Mouse (Mus musculus): ENCODE data around the gene Mgat4c. TPM values are rescaled to one million over a fixed set of nuclear protein-coding genes. Genes with fewer than 3 reads are reported as not detected.
A peak's percentile ranks its signal among the peaks of the same experiment; 100 is the strongest.
"Not testable (repeated sequence)": the region's sequence is repeated elsewhere in the genome, so short reads cannot be mapped to it uniquely, and the experiment has no call there.

Mgat4c gene
- polyA plus RNA-seq, 1 experiment from 2014 or later = 1.9 TPM

- Histone ChIP-seq H3K9ac (ENCODE audit: low read length) (no peak overlapping the region), H3K4me3 (ENCODE audit: low read depth, low read length) (no peak overlapping the region), H3K4me2 (no peak overlapping the region), H3K27ac (ENCODE audit: low read depth, low read length) (no peak overlapping the region), H3K4me1 (ENCODE audit: control insufficient read depth, insufficient read depth, low read length) (no peaks in the 10 kb centered on the region), H3K9me3 (ENCODE audit: control insufficient read depth, low read length) (no peaks in the 10 kb centered on the region), H3K27me3 (ENCODE audit: control insufficient read depth, insufficient read depth, low read length) (no peaks in the 10 kb centered on the region), H3K36me3 (ENCODE audit: control insufficient read depth, insufficient read depth, low read length) (no peaks in the 10 kb centered on the region)
- ATAC-seq (ENCODE audit: low FRiP score) (no peak), DNase-seq (ENCODE audit: low spot score, missing footprints) (no peak)
These were observed 690.8 kb downstream of the Mgat4c start for GRCm38 (mm10) chr10:102372111-102372510.

- no peaks in the 10 kb centered on the region for H3K27me3 ChIP-seq (ENCODE audit: control insufficient read depth, insufficient read depth, low read length)
- 97% methylated on average over 4 of the region's 4 CpGs for WGBS
- H3K27ac ChIP-seq (ENCODE audit: low read depth, low read length) = no peak overlapping the region
- no peak for ATAC-seq (ENCODE audit: low FRiP score)
- H3K4me3 ChIP-seq (ENCODE audit: low read depth, low read length) = no peak overlapping the region
- no peak overlapping the region for H3K4me2 ChIP-seq
- H3K9ac ChIP-seq (ENCODE audit: low read length) = no peak overlapping the region
- no peaks in the 10 kb centered on the region for H3K9me3 ChIP-seq (ENCODE audit: control insufficient read depth, low read length)
- H3K36me3 ChIP-seq (ENCODE audit: control insufficient read depth, insufficient read depth, low read length) = no peaks in the 10 kb centered on the region
- H3K4me1 ChIP-seq (ENCODE audit: control insufficient read depth, insufficient read depth, low read length) = no peaks in the 10 kb centered on the region
- DNase-seq (ENCODE audit: low spot score, missing footprints) = no peak
These were observed 692.8 kb downstream of the Mgat4c start for GRCm38 (mm10) chr10:102374061-102374460.

- Histone ChIP-seq H3K27me3 (ENCODE audit: control insufficient read depth, insufficient read depth, low read length) (no peaks in the 10 kb centered on the region), H3K9me3 (ENCODE audit: control insufficient read depth, low read length) (no peaks in the 10 kb centered on the region), H3K9ac (ENCODE audit: low read length) (no peak overlapping the region), H3K27ac (ENCODE audit: low read depth, low read length) (no peak overlapping the region), H3K4me3 (ENCODE audit: low read depth, low read length) (no peak overlapping the region), H3K36me3 (ENCODE audit: control insufficient read depth, insufficient read depth, low read length) (no peaks in the 10 kb centered on the region), H3K4me2 (no peak overlapping the region), H3K4me1 (ENCODE audit: control insufficient read depth, insufficient read depth, low read length) (no peaks in the 10 kb centered on the region)
- DNase-seq (ENCODE audit: low spot score, missing footprints) = no peak
- 93% methylated on average over 4 of the region's 4 CpGs for WGBS
- ATAC-seq (ENCODE audit: low FRiP score) = no peak
These were observed 696.1 kb downstream of the Mgat4c start for GRCm38 (mm10) chr10:102377377-102377776.

- no peaks in the 10 kb centered on the region for H3K27me3 ChIP-seq (ENCODE audit: control insufficient read depth, insufficient read depth, low read length)
- DNase-seq (ENCODE audit: low spot score, missing footprints) = no peak
- no peaks in the 10 kb centered on the region for H3K9me3 ChIP-seq (ENCODE audit: control insufficient read depth, low read length)
- ATAC-seq (ENCODE audit: low FRiP score) = no peak
- no peak overlapping the region for H3K4me2 ChIP-seq
- no peak overlapping the region for H3K27ac ChIP-seq (ENCODE audit: low read depth, low read length)
- no peaks in the 10 kb centered on the region for H3K4me1 ChIP-seq (ENCODE audit: control insufficient read depth, insufficient read depth, low read length)
- no peaks in the 10 kb centered on the region for H3K36me3 ChIP-seq (ENCODE audit: control insufficient read depth, insufficient read depth, low read length)
- 86% methylated on average over 1 of the region's 1 CpGs for WGBS
- no peak overlapping the region for H3K4me3 ChIP-seq (ENCODE audit: low read depth, low read length)
- H3K9ac ChIP-seq (ENCODE audit: low read length) = no peak overlapping the region
These were observed 707.9 kb downstream of the Mgat4c start for GRCm38 (mm10) chr10:102389223-102389622.

GRCm38 (mm10) chr10:102417654-102418272 is 736.5 kb downstream of the Mgat4c start:
- no peak overlapping the region for H3K9ac ChIP-seq (ENCODE audit: low read length)
- no peak overlapping the region for H3K4me3 ChIP-seq (ENCODE audit: low read depth, low read length)
- H3K36me3 ChIP-seq (ENCODE audit: control insufficient read depth, insufficient read depth, low read length) = no peaks in the 10 kb centered on the region
- no peaks in the 10 kb centered on the region for H3K27me3 ChIP-seq (ENCODE audit: control insufficient read depth, insufficient read depth, low read length)
- no peak overlapping the region for H3K4me2 ChIP-seq
- no peaks in the 10 kb centered on the region for H3K4me1 ChIP-seq (ENCODE audit: control insufficient read depth, insufficient read depth, low read length)
- H3K27ac ChIP-seq (ENCODE audit: low read depth, low read length) = no peak overlapping the region
- ATAC-seq (ENCODE audit: low FRiP score) = 0 out of 2 replicates have a peak, but pooled peaks have one; percentile 46
- no peak for DNase-seq (ENCODE audit: low spot score, missing footprints)
- H3K9me3 ChIP-seq (ENCODE audit: control insufficient read depth, low read length) = no peaks in the 10 kb centered on the region
- 82% methylated on average over 2 of the region's 2 CpGs for WGBS

- not testable (repeated sequence) for H3K9ac ChIP-seq (ENCODE audit: low read length); H3K9me3 ChIP-seq (ENCODE audit: control insufficient read depth, low read length); DNase-seq (ENCODE audit: low spot score, missing footprints); H3K4me2 ChIP-seq; H3K27me3 ChIP-seq (ENCODE audit: control insufficient read depth, insufficient read depth, low read length); H3K4me1 ChIP-seq (ENCODE audit: control insufficient read depth, insufficient read depth, low read length); H3K27ac ChIP-seq (ENCODE audit: low read depth, low read length); H3K36me3 ChIP-seq (ENCODE audit: control insufficient read depth, insufficient read depth, low read length); H3K4me3 ChIP-seq (ENCODE audit: low read depth, low read length)
- 5% methylated on average over 5 of the region's 7 CpGs for WGBS
- peak; percentile 80 for ATAC-seq (ENCODE audit: low FRiP score)
These were observed 753.8 kb downstream of the Mgat4c start for GRCm38 (mm10) chr10:102435048-102435447.

- ATAC-seq (ENCODE audit: low FRiP score) = peak; percentile 46; the same call in 1 of the 2 replicates
These were observed 754.2 kb downstream of the Mgat4c start for GRCm38 (mm10) chr10:102435467-102435866.

More at GRCm38 (mm10) chr10:102435467-102435866, 754.2 kb downstream of the Mgat4c start:
- H3K4me2 ChIP-seq; H3K9me3 ChIP-seq (ENCODE audit: control insufficient read depth, low read length); H3K9ac ChIP-seq (ENCODE audit: low read length); H3K36me3 ChIP-seq (ENCODE audit: control insufficient read depth, insufficient read depth, low read length); DNase-seq (ENCODE audit: low spot score, missing footprints); H3K27ac ChIP-seq (ENCODE audit: low read depth, low read length); H3K4me3 ChIP-seq (ENCODE audit: low read depth, low read length); H3K4me1 ChIP-seq (ENCODE audit: control insufficient read depth, insufficient read depth, low read length); H3K27me3 ChIP-seq (ENCODE audit: control insufficient read depth, insufficient read depth, low read length): not testable (repeated sequence)
- 41% methylated on average over 6 of the region's 6 CpGs for whole genome bisulfite sequencing

Small RNA genes lying within 50 kb of the gene (microRNA-seq; reads per million reads assigned to microRNA genes)
- gene Mir3059 = 0.95 reads per million

Measured in midbrain, embryonic 11.5 days (tissue).